Mouse (Mus musculus): ENCODE data around the gene Ep300. TPM values are rescaled to one million over a fixed set of nuclear protein-coding genes. Genes with fewer than 3 reads are reported as not detected.

Ep300 gene
- polyA plus RNA-seq, 1 experiment from 2014 or later: 9.4 TPM

Small RNA genes lying within 50 kb of the gene (microRNA-seq; reads per million reads assigned to microRNA genes)
- not detected for gene Gm23880

Other genes starting within 250 kb of the Ep300 start
- 47.8 and 60.5 TPM in 2 replicates for gene Slc25a17, start 224.5 kb upstream of the Ep300 start, polyA plus RNA-seq (2015; fragmentation: Nextera tagmentation; extraction: Ambion mirVana)
- 104 and 107 TPM in 2 replicates for gene St13, start 185.3 kb upstream of the Ep300 start, polyA plus RNA-seq (2015; fragmentation: Nextera tagmentation; extraction: Ambion mirVana)
- gene Xpnpep3, start 185.2 kb upstream of the Ep300 start, polyA plus RNA-seq (2015; fragmentation: Nextera tagmentation; extraction: Ambion mirVana): 8.9 and 10.3 TPM in 2 replicates
- 1.1 and 1.3 TPM in 2 replicates for gene Dnajb7, start 177.1 kb upstream of the Ep300 start, polyA plus RNA-seq (2015; fragmentation: Nextera tagmentation; extraction: Ambion mirVana)
- 324 and 354 TPM in 2 replicates for gene Rbx1, start 119.1 kb upstream of the Ep300 start, polyA plus RNA-seq (2015; fragmentation: Nextera tagmentation; extraction: Ambion mirVana)
- 12.9 and 17.2 TPM in 2 replicates for gene L3mbtl2, start 78.5 kb downstream of the Ep300 start, polyA plus RNA-seq (2015; fragmentation: Nextera tagmentation; extraction: Ambion mirVana)
- gene Chadl, start 111.9 kb downstream of the Ep300 start, polyA plus RNA-seq (2015; fragmentation: Nextera tagmentation; extraction: Ambion mirVana): 1.4 and 2.3 TPM in 2 replicates
- 18.2 and 22.8 TPM in 2 replicates for gene Zc3h7b, start 159.7 kb downstream of the Ep300 start, polyA plus RNA-seq (2015; fragmentation: Nextera tagmentation; extraction: Ambion mirVana)
- gene Rangap1, start 160.2 kb downstream of the Ep300 start, polyA plus RNA-seq (2015; fragmentation: Nextera tagmentation; extraction: Ambion mirVana): 66.4 and 81.4 TPM in 2 replicates
- gene Tef, start 217.1 kb downstream of the Ep300 start, polyA plus RNA-seq (2015; fragmentation: Nextera tagmentation; extraction: Ambion mirVana): 22.9 and 25.9 TPM in 2 replicates

All from heart, embryonic 15.5 days (tissue).